Mouse (Mus musculus) midbrain, embryonic 13.5 days (tissue): ENCODE results near the gene Gcc1. TPM values are rescaled to one million over a fixed set of nuclear protein-coding genes. Genes with fewer than 3 reads are reported as not detected.

Source experiments
- ATAC-seq: fragments of 200-750 bp; cut with Nextera tagmentation; 2 replicates; pipeline ENCODE4 v1.8.0; 2017; ENCODE audit warnings: mild to moderate bottlenecking, moderate TSS enrichment, moderate library complexity
- H3K27ac ChIP-seq: fragments of 300-500 bp; sonication (generic); 2 replicates; pipeline ENCODE4 v1.5.1; 2015; ENCODE audit warnings: inconsistent platforms, mild to moderate bottlenecking, moderate library complexity
- H3K27me3 ChIP-seq: fragments of 300-500 bp; sonication (generic); 2 replicates; pipeline ENCODE4 v1.6.1; 2015; ENCODE audit warnings: mild to moderate bottlenecking, inconsistent platforms
- H3K36me3 ChIP-seq: fragments of 300-500 bp; sonication (generic); 2 replicates; pipeline ENCODE4 v1.6.1; 2015; ENCODE audit warnings: mild to moderate bottlenecking, inconsistent platforms
- H3K4me1 ChIP-seq: fragments of 300-500 bp; sonication (generic); replicated peaks from 2 replicates; pipeline ENCODE4 v1.6.1; 2015; ENCODE audit warnings: inconsistent platforms
- H3K4me2 ChIP-seq: fragments of 300-500 bp; sonication (generic); replicated peaks from 2 replicates; pipeline ENCODE4 v1.6.1; 2015; ENCODE audit warnings: moderate library complexity, mild to moderate bottlenecking, inconsistent platforms
- H3K4me3 ChIP-seq: fragments of 300-500 bp; sonication (generic); replicated peaks from 2 replicates; pipeline ENCODE4 v1.5.1; 2015; ENCODE audit warnings: mild to moderate bottlenecking, inconsistent platforms
- H3K9ac ChIP-seq: fragments of 300-500 bp; sonication (generic); replicated peaks from 2 replicates; pipeline ENCODE4 v1.6.1; 2015; ENCODE audit warnings: mild to moderate bottlenecking, inconsistent platforms
- H3K9me3 ChIP-seq: fragments of 300-500 bp; sonication (generic); 2 replicates; pipeline ENCODE4 v1.6.1; 2016; ENCODE audit warnings: mild to moderate bottlenecking, inconsistent platforms
- WGBS: fragments of 180-500 bp; shearing (Covaris S2); methylation state at CpG from one replicate; pipeline ENCODE4 v1.1.7; 2015; 5-methylcytosine and 5-hydroxymethylcytosine counted together
- polyA plus RNA-seq: library from polyadenylated mRNA; unstranded; fragments of >200 nt; fragmentation: Nextera tagmentation; extraction: Ambion mirVana; gene quantifications from 2 replicates; pipeline ENCODE4 v1.2.1, GENCODE M21; 2015

Gene Gcc1
- polyA plus RNA-seq, 1 experiment from 2014 or later = 13.2 TPM

DNA sequence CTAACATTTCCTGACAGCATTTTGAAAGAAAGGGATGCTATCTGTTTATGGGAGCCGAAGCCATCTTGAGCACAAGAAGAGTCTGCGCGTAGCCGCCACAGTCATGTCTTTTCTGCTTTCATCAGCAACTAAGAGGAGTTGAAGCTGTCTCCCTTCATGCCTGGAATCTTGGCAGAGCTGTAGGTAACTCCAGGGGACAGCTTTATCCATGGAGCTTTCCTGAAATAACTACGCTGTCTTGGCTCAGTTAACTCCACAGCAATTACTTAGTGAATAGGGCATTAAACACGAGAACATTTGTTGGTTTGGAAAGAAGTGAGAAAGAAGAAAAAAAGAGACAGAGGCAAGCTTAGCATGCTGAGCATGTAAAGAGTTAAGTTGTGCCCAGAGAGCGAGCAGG is 19.7 kb upstream of the Gcc1 start:
- Histone ChIP-seq H3K4me2 (no peak overlapping the region), H3K27me3 (peaks cover 37% of the 10 kb centered on the region), H3K27ac (no peak overlapping the region), H3K9ac (no peak overlapping the region), H3K4me1 (0 out of 2 replicates have a peak, but pooled peaks cover 4% of the 10 kb centered on the region), H3K4me3 (no peak overlapping the region), H3K9me3 (no peaks in the 10 kb centered on the region), H3K36me3 (no peaks in the 10 kb centered on the region)
- 80% methylated on average over 7 of the region's 7 CpGs for WGBS
- ATAC-seq = no peak

- Histone ChIP-seq H3K4me1 (no peaks in the 10 kb centered on the region), H3K36me3 (peaks cover 12% of the 10 kb centered on the region), H3K4me2 (no peak overlapping the region), H3K27me3 (no peaks in the 10 kb centered on the region), H3K9ac (no peak overlapping the region), H3K27ac (no peak overlapping the region), H3K4me3 (no peak overlapping the region), H3K9me3 (no peaks in the 10 kb centered on the region)
- 80% methylated on average over 6 of the region's 6 CpGs for WGBS
- ATAC-seq = no peak
Observed at GRCm38 (mm10) chr6:28431538-28431855, 3.3 kb upstream of the Gcc1 start.

GRCm38 (mm10) chr6:28430795-28431537 is 2.8 kb upstream of the Gcc1 start:
- H3K36me3 ChIP-seq = peaks cover 17% of the 10 kb centered on the region
- H3K4me1 ChIP-seq = peaks cover 2% of the 10 kb centered on the region; the same call in 1 of the 2 replicates
- H3K4me2 ChIP-seq = no peak overlapping the region
- 80% methylated on average over 10 of the region's 10 CpGs for WGBS
- no peaks in the 10 kb centered on the region for H3K27me3 ChIP-seq
- no peak overlapping the region for H3K27ac ChIP-seq
- H3K9ac ChIP-seq = no peak overlapping the region
- H3K4me3 ChIP-seq = no peak overlapping the region
- ATAC-seq = no peak
- H3K9me3 ChIP-seq = no peaks in the 10 kb centered on the region

- no peak overlapping the region for H3K4me3 ChIP-seq
Observed at GRCm38 (mm10) chr6:28429870-28430269, 1.7 kb upstream of the Gcc1 start.

GRCm38 (mm10) chr6:28427096-28427839 is 922 bp downstream of the Gcc1 start, which contains the start of gene Fscn3:
Gene Fscn3 (plus strand): TSS chr6:28427789.
- Histone ChIP-seq H3K4me1 (peaks cover 21% of the 10 kb centered on the region), H3K27me3 (no peaks in the 10 kb centered on the region), H3K36me3 (peaks cover 24% of the 10 kb centered on the region), H3K9ac (no peak within 1 kb of the TSS), H3K4me3 (no peak within 1 kb of the TSS), H3K9me3 (no peaks in the 10 kb centered on the region), H3K4me2 (no peak within 1 kb of the TSS), H3K27ac (no peak within 1 kb of the TSS)
- ATAC-seq = no peak
- WGBS = 75% methylated on average over 3 of the region's 3 CpGs

More at GRCm38 (mm10) chr6:28429870-28430269, 1.7 kb upstream of the Gcc1 start:
- no peak overlapping the region for H3K27ac ChIP-seq
- H3K9me3 ChIP-seq = no peaks in the 10 kb centered on the region
- no peak overlapping the region for H3K9ac ChIP-seq
- 93% methylated on average over 11 of the region's 11 CpGs for WGBS
- no peaks in the 10 kb centered on the region for H3K27me3 ChIP-seq
- H3K36me3 ChIP-seq = peaks cover 24% of the 10 kb centered on the region
- peaks cover 12% of the 10 kb centered on the region for H3K4me1 ChIP-seq
- no peak overlapping the region for H3K4me2 ChIP-seq
- ATAC-seq = no peak

DNA sequence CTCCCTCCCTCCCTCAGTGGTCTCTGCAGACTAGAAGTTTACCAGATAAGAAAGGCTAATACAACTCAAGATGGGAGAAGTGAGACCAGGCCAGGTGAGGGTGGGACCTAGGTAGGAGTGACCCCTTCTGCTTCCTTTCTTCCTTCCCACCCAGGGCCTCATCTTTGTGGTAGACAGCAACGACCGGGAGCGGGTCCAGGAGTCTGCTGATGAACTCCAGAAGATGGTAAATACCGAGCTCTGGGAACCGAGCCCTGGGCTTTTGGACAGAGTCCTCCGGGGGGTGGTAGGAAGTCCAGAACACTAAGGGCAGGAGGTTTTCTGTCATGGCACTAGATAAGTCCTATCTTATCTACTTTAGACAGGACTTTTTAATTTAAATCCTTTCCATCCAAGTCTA is 3.2 kb downstream of the Gcc1 start:
- H3K9ac ChIP-seq = no peak overlapping the region
- H3K27ac ChIP-seq = no peak overlapping the region
- H3K36me3 ChIP-seq = peaks cover 24% of the 10 kb centered on the region
- WGBS = 95% methylated on average over 6 of the region's 6 CpGs
- ATAC-seq = no peak
- peaks cover 39% of the 10 kb centered on the region for H3K4me1 ChIP-seq
- peak overlapping the region; percentile 87 for H3K4me3 ChIP-seq
- H3K9me3 ChIP-seq = no peaks in the 10 kb centered on the region
- no peaks in the 10 kb centered on the region for H3K27me3 ChIP-seq
- peak overlapping the region; percentile 68 for H3K4me2 ChIP-seq

GRCm38 (mm10) chr6:28423767-28424695 is 4.2 kb downstream of the Gcc1 start:
- H3K4me2 ChIP-seq = peak overlapping the region; percentile 68
- 16% methylated on average over 34 of the region's 46 CpGs for WGBS

GRCm38 (mm10) chr6:28423313-28423712 is 4.9 kb downstream of the Gcc1 start, which contains the start of gene Arf5:
Gene Arf5 (plus strand): TSS chr6:28423560.
- no peaks in the 10 kb centered on the region for H3K27me3 ChIP-seq
- H3K36me3 ChIP-seq = peaks cover 33% of the 10 kb centered on the region
- H3K27ac ChIP-seq = peak within 1 kb of the TSS; percentile 86
- 2% methylated on average over 23 of the region's 42 CpGs for WGBS
- peak within 1 kb of the TSS; percentile 100 for H3K4me2 ChIP-seq
- H3K9me3 ChIP-seq = no peaks in the 10 kb centered on the region
- H3K4me3 ChIP-seq = peak within 1 kb of the TSS; percentile 87
- peaks cover 46% of the 10 kb centered on the region for H3K4me1 ChIP-seq
- ATAC-seq = peak; percentile 75
- peak within 1 kb of the TSS; percentile 94 for H3K9ac ChIP-seq

More at GRCm38 (mm10) chr6:28423767-28424695, 4.2 kb downstream of the Gcc1 start:
- Histone ChIP-seq H3K9ac (peak overlapping the region; percentile 94), H3K4me1 (peaks cover 46% of the 10 kb centered on the region), H3K36me3 (peaks cover 26% of the 10 kb centered on the region), H3K27ac (peak overlapping the region; percentile 86), H3K9me3 (no peaks in the 10 kb centered on the region), H3K27me3 (no peaks in the 10 kb centered on the region), H3K4me3 (peak overlapping the region; percentile 87)
- ATAC-seq = peak; percentile 59

DNA sequence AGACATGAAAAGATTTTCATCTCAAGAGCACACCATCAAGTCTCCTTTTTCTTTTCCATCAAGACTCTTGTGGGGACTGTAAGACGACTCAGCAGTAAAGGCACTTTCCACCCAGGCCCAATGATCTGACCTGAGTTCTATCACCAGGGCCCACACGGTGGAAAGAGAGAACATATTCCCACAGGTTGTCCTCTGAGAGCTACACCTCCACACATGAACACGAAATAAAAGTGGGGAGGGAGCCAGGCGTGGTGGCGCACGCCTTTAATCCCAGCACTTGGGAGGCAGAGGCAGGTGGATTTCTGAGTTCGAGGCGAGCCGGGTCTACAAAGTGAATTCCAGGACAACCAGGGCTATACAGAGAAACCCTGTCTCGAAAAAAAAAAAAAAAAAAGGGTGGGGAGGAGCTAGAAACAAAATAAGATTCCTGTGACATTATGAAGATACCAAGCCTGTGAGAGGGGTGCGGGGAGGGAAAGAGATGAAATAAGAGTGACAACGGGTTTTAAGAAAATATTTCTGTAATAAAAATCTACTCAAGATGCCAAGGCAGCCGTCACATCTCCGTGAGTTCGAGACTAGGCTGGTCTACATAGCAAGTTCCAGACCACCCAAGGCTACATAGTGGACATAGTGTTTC is 5.4 kb downstream of the Gcc1 start:
- H3K36me3 ChIP-seq = peaks cover 34% of the 10 kb centered on the region
- peak; percentile 2; the same call in 1 of the 2 replicates for ATAC-seq
- H3K27ac ChIP-seq = peak overlapping the region; percentile 86; the same call in 1 of the 2 replicates
- 0 out of 2 replicates have a peak overlapping the region, but pooled peaks have one; percentile 94 for H3K9ac ChIP-seq
- H3K4me2 ChIP-seq = peak overlapping the region; percentile 68
- peak overlapping the region; percentile 87 for H3K4me3 ChIP-seq
- peaks cover 46% of the 10 kb centered on the region for H3K4me1 ChIP-seq
- H3K9me3 ChIP-seq = no peaks in the 10 kb centered on the region
- H3K27me3 ChIP-seq = no peaks in the 10 kb centered on the region
- WGBS = 72% methylated on average over 15 of the region's 15 CpGs

DNA sequence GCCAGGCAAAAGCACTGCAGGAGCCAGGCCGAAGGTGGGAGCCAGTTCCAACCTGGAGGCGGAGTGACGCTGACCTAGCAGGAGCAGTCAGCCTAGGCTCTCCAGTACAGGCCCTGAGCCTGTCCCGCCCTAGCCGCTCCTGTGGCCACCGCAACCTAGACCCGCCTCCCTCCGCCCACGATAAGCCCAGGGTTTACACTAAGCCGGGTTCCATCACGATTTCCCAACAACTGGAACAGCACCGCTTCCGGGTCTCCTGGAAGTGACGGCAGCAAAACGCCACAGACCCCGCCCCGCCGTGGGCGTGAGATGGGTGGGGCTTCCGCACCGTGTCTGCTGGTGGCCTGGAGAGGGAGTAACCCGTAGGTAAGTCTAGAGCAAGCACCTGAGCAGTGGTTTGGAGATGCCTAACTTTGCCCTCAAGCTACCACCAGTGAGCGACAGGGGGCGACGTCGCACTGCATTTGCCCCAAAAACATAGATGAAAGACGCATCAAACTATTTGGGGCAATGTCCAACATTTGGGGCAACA is 6.7 kb downstream of the Gcc1 start:
- Histone ChIP-seq H3K4me3 (peak overlapping the region; percentile 94), H3K36me3 (peaks cover 36% of the 10 kb centered on the region), H3K4me1 (peaks cover 50% of the 10 kb centered on the region), H3K27ac (peak overlapping the region; percentile 60; the same call in 1 of the 2 replicates), H3K9ac (peak overlapping the region; percentile 87), H3K27me3 (no peaks in the 10 kb centered on the region), H3K4me2 (peak overlapping the region; percentile 100), H3K9me3 (no peaks in the 10 kb centered on the region)
- WGBS = under 1% methylated on average over 27 of the region's 27 CpGs
- peak; percentile 88 for ATAC-seq

- no peak for ATAC-seq
- H3K9me3 ChIP-seq = no peaks in the 10 kb centered on the region
- no peak overlapping the region for H3K27ac ChIP-seq
- H3K36me3 ChIP-seq = peaks cover 30% of the 10 kb centered on the region
- H3K4me2 ChIP-seq = peak overlapping the region; percentile 100
- H3K27me3 ChIP-seq = no peaks in the 10 kb centered on the region
- H3K9ac ChIP-seq = peak overlapping the region; percentile 87
- peak overlapping the region; percentile 94 for H3K4me3 ChIP-seq
- H3K4me1 ChIP-seq = peaks cover 47% of the 10 kb centered on the region
- WGBS = 26% methylated on average over 13 of the region's 13 CpGs
Observed at GRCm38 (mm10) chr6:28420865-28421264, 7.3 kb downstream of the Gcc1 start.
